Mouse (Mus musculus) myocyte (in vitro differentiated cells): ENCODE data around the gene Zfp759. TPM values are rescaled to one million over a fixed set of nuclear protein-coding genes. Genes with fewer than 3 reads are reported as not detected.

Source experiments
- H3K27me3 ChIP-seq: one replicate; pipeline ENCODE4 v1.6.1; 2011; ENCODE audit not compliant: control insufficient read depth, insufficient read depth, insufficient read length
- H3K36me3 ChIP-seq: one replicate; pipeline ENCODE4 v1.6.1; 2011; ENCODE audit not compliant: control insufficient read depth, insufficient read depth
- H3K4me2 ChIP-seq: one replicate; pipeline ENCODE4 v1.6.1; 2011; ENCODE audit warnings: low read depth, control low read depth
- H3K4me3 ChIP-seq: one replicate; pipeline ENCODE4 v1.5.1; 2011; ENCODE audit warnings: mild to moderate bottlenecking, control low read depth, moderate library complexity
- H3K79me2 ChIP-seq: one replicate; pipeline ENCODE4 v1.6.1; 2011; ENCODE audit not compliant: control insufficient read depth, insufficient read depth
- H3ac ChIP-seq: one replicate; pipeline ENCODE4 v1.6.1; 2011; ENCODE audit not compliant: control insufficient read depth, insufficient read length
- CEBPB ChIP-seq: IDR thresholded peaks from 2 replicates; pipeline ENCODE4 v1.6.1; 2011; ENCODE audit warnings: mild to moderate bottlenecking, moderate library complexity; ENCODE audit not compliant: poor library complexity, insufficient read depth, severe bottlenecking
- E2F4 ChIP-seq: IDR thresholded peaks from one replicate; pipeline ENCODE4 v1.6.1; 2011; ENCODE audit warnings: mild to moderate bottlenecking, control low read depth, moderate library complexity; ENCODE audit not compliant: insufficient read depth
- MAX ChIP-seq: IDR thresholded peaks from one replicate; pipeline ENCODE4 v1.6.1; 2011; ENCODE audit warnings: low read depth, mild to moderate bottlenecking, control low read depth
- MYOD1 ChIP-seq, 3 experiments: IDR thresholded peaks; one replicate each; pipeline ENCODE4 v1.6.1; 2011; ENCODE audit warnings: control low read depth in 2 of 3, low read depth in 2 of 3, mild to moderate bottlenecking in 2 of 3, moderate library complexity in 1 of 3; ENCODE audit not compliant: insufficient read length in 2 of 3, control insufficient read depth in 1 of 3
- MYOG ChIP-seq, 3 experiments: IDR thresholded peaks; one replicate each; pipeline ENCODE4 v1.6.1; 2011; ENCODE audit warnings: control low read depth in 2 of 3, low read depth in 2 of 3, mild to moderate bottlenecking in 2 of 3; ENCODE audit not compliant: insufficient read length in 2 of 3, control insufficient read depth in 1 of 3, insufficient read depth in 1 of 3
- POLR2A ChIP-seq: IDR thresholded peaks from one replicate; pipeline ENCODE4 v1.6.1; 2011; ENCODE audit warnings: low read depth, mild to moderate bottlenecking, control low read depth, moderate library complexity; ENCODE audit not compliant: insufficient read length
- POLR2AphosphoS2 ChIP-seq: IDR thresholded peaks from one replicate; pipeline ENCODE4 v1.6.1; 2011; ENCODE audit warnings: low read depth, control low read depth; ENCODE audit not compliant: insufficient read length
- REST ChIP-seq: IDR thresholded peaks from one replicate; pipeline ENCODE4 v1.6.1; 2011; ENCODE audit warnings: mild to moderate bottlenecking, control low read depth, moderate library complexity; ENCODE audit not compliant: insufficient read depth, insufficient read length
- SRF ChIP-seq: IDR thresholded peaks from one replicate; pipeline ENCODE4 v1.6.1; 2011; ENCODE audit warnings: low read depth; ENCODE audit not compliant: control insufficient read depth, insufficient read length
- TCF12 ChIP-seq: IDR thresholded peaks from one replicate; pipeline ENCODE4 v1.6.1; 2011; ENCODE audit warnings: mild to moderate bottlenecking, control low read depth; ENCODE audit not compliant: poor library complexity, insufficient read depth, severe bottlenecking
- TCF3 ChIP-seq: IDR thresholded peaks from one replicate; pipeline ENCODE4 v1.6.1; 2011; ENCODE audit warnings: low read depth, control low read depth; ENCODE audit not compliant: insufficient read length
- USF1 ChIP-seq: IDR thresholded peaks from one replicate; pipeline ENCODE4 v1.6.1; 2011; ENCODE audit warnings: low read depth, mild to moderate bottlenecking, control low read depth, moderate library complexity
- polyA plus RNA-seq: library from polyadenylated mRNA; unstranded; fragments of >200 nt; fragmentation: generic; extraction: Trizol; gene quantifications from one replicate; pipeline ENCODE4 v1.2.1, GENCODE M21; 2012; ENCODE audit warnings: missing spikeins

The Zfp759 gene
- polyA plus RNA-seq, 1 experiment, result 0.59 TPM

DNA sequence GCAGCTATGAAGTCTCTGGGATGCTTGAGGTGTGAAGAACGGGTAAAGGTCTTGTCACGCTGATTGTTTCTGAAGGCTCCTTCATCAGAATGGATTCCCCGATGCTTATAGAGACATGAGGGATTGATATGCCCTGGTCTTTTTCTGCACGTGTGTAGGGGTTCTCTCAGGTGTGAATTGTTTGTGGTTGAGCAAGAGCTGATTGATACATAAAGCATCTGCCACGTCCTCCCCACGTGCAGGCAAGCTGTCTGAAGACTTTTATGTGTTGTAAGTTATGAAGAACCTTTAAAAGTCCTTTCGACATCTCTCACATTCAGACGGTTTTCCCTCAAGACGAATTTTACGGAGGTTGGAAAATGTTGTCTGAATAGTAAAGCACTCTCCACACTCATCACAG, 23.6 kb upstream of the Zfp759 start, which contains the start of gene Zfp708:
Zfp708 (minus strand) TSS at position 101 of the 400 bp plus-strand sequence.
- no peak within 1 kb of the TSS for H3K4me3 ChIP-seq
- H3K27me3 ChIP-seq, result no peaks in the 10 kb centered on the region
- H3K36me3 ChIP-seq, result peaks cover 3% of the 10 kb centered on the region
- no peak within 1 kb of the TSS for H3K4me2 ChIP-seq
- TF ChIP-seq MAX (no peak), MYOG (IDR thresholded peaks at IDR 0.05; ENCODE audit: control insufficient read depth in 1 of 3, insufficient read depth in 1 of 3, insufficient read length in 2 of 3, low read depth in 2 of 3) (no peak)
- no peaks in the 10 kb centered on the region for H3K79me2 ChIP-seq
- H3ac ChIP-seq, result no peak within 1 kb of the TSS

- no peaks in the 10 kb centered on the region for H3K79me2 ChIP-seq
- no peaks in the 10 kb centered on the region for H3K36me3 ChIP-seq
- H3ac ChIP-seq, result peak overlapping the region; percentile 42
- H3K4me3 ChIP-seq, result peak overlapping the region; percentile 48
- no peak for TF ChIP-seq POLR2AphosphoS2
- no peak for TF ChIP-seq TCF3
- no peak for TF ChIP-seq USF1
- no peak for TF ChIP-seq POLR2A
- TF ChIP-seq REST, result no peak
- no peak for TF ChIP-seq TCF12
- TF ChIP-seq MYOG (IDR thresholded peaks at IDR 0.05; ENCODE audit: control insufficient read depth in 1 of 3, insufficient read depth in 1 of 3, insufficient read length in 2 of 3, low read depth in 2 of 3), result no peak
- TF ChIP-seq MYOD1 (IDR thresholded peaks at IDR 0.05; ENCODE audit: control insufficient read depth in 1 of 3, insufficient read length in 2 of 3, low read depth in 2 of 3), result no peak
- peak overlapping the region; percentile 78 for H3K4me2 ChIP-seq
- no peaks in the 10 kb centered on the region for H3K27me3 ChIP-seq
These were observed 13.8 kb upstream of the Zfp759 start for GRCm38 (mm10) chr13:67107681-67108080.

DNA sequence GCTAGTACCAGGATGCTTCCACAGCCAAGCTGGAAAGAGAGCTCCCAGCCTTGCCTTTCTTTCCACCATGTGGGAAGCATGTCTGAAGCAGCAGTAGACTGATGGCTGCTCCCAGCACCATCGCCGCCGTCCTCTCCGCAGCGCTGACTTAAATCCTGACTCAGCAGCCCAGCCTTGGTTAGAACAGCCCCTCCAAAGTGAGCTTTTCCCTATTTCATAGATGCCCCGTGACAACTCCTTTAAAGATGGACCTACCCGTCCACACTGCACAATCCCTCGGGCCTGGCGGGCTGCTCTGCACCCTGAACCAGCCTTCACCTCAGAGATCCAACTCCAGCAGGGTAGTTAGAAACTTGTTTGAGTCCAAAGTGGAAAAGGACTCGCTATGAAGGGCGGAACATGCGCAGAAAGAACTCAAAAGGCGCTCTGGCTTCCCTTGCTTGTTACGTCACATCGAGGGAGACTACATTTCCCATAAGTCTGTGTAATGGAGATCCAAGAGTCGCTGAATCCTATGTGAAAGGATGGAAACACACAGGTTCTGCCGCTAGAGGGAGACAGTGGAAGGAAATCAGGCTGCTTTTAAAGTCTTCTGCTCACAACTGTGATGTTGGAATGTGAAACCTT, 13.2 kb upstream of the Zfp759 start, which contains the start of gene Gm28557:
Gm28557 (minus strand) TSS at position 411 of the 627 bp plus-strand sequence.
- H3K4me2 ChIP-seq, result peak within 1 kb of the TSS; percentile 78
- no peaks in the 10 kb centered on the region for H3K79me2 ChIP-seq
- no peaks in the 10 kb centered on the region for H3K36me3 ChIP-seq
- H3K4me3 ChIP-seq, result peak within 1 kb of the TSS; percentile 48
- H3ac ChIP-seq, result peak within 1 kb of the TSS; percentile 42
- TF ChIP-seq TCF12, result no peak
- peak; percentile 4 for TF ChIP-seq MAX
- TF ChIP-seq MYOD1 (IDR thresholded peaks at IDR 0.05; ENCODE audit: control insufficient read depth in 1 of 3, insufficient read length in 2 of 3, low read depth in 2 of 3), result no peak
- TF ChIP-seq USF1, result no peak
- TF ChIP-seq POLR2AphosphoS2, result peak; percentile 68
- no peak for TF ChIP-seq SRF
- TF ChIP-seq CEBPB, result 0 out of 2 replicates have a peak, but pooled peaks have one; percentile 34
- TF ChIP-seq TCF3, result no peak
- no peak for TF ChIP-seq E2F4
- no peak for TF ChIP-seq MYOG (IDR thresholded peaks at IDR 0.05; ENCODE audit: control insufficient read depth in 1 of 3, insufficient read depth in 1 of 3, insufficient read length in 2 of 3, low read depth in 2 of 3)
- peak; percentile 59 for TF ChIP-seq POLR2A
- no peak for TF ChIP-seq REST
- no peaks in the 10 kb centered on the region for H3K27me3 ChIP-seq

- Histone ChIP-seq H3ac (peak overlapping the region; percentile 42), H3K27me3 (no peaks in the 10 kb centered on the region), H3K79me2 (no peaks in the 10 kb centered on the region), H3K36me3 (no peaks in the 10 kb centered on the region), H3K4me3 (peak overlapping the region; percentile 48), H3K4me2 (peak overlapping the region; percentile 74)
- no peak for TF ChIP-seq MYOD1 (IDR thresholded peaks at IDR 0.05; ENCODE audit: control insufficient read depth in 1 of 3, insufficient read length in 2 of 3, low read depth in 2 of 3)
- TF ChIP-seq CEBPB, result no peak
- TF ChIP-seq POLR2AphosphoS2, result no peak
- no peak for TF ChIP-seq SRF
- no peak for TF ChIP-seq TCF3
- no peak for TF ChIP-seq POLR2A
- no peak for TF ChIP-seq MYOG (IDR thresholded peaks at IDR 0.05; ENCODE audit: control insufficient read depth in 1 of 3, insufficient read depth in 1 of 3, insufficient read length in 2 of 3, low read depth in 2 of 3)
- no peak for TF ChIP-seq MAX
- TF ChIP-seq TCF12, result no peak
- no peak for TF ChIP-seq REST
- TF ChIP-seq E2F4, result no peak
- no peak for TF ChIP-seq USF1
These were observed 12.6 kb upstream of the Zfp759 start for GRCm38 (mm10) chr13:67108821-67109206.

- H3ac ChIP-seq, result no peak overlapping the region
- H3K27me3 ChIP-seq, result no peaks in the 10 kb centered on the region
- no peak overlapping the region for H3K4me3 ChIP-seq
- no peaks in the 10 kb centered on the region for H3K79me2 ChIP-seq
- TF ChIP-seq POLR2A, result no peak
- no peak for TF ChIP-seq USF1
- TF ChIP-seq TCF3, result no peak
- TF ChIP-seq MAX, result no peak
- no peak for TF ChIP-seq MYOG (IDR thresholded peaks at IDR 0.05; ENCODE audit: control insufficient read depth in 1 of 3, insufficient read depth in 1 of 3, insufficient read length in 2 of 3, low read depth in 2 of 3)
- TF ChIP-seq MYOD1 (IDR thresholded peaks at IDR 0.05; ENCODE audit: control insufficient read depth in 1 of 3, insufficient read length in 2 of 3, low read depth in 2 of 3), result no peak
- TF ChIP-seq SRF, result no peak
- TF ChIP-seq E2F4, result no peak
- TF ChIP-seq REST, result no peak
- no peak for TF ChIP-seq TCF12
- no peak for TF ChIP-seq CEBPB
- TF ChIP-seq POLR2AphosphoS2, result no peak
- no peak overlapping the region for H3K4me2 ChIP-seq
- no peaks in the 10 kb centered on the region for H3K36me3 ChIP-seq
These were observed 9.4 kb upstream of the Zfp759 start for GRCm38 (mm10) chr13:67112096-67112495.
